Mouse (Mus musculus) gastrocnemius, postnatal 10 days (tissue): ENCODE results near the gene Gm38392. TPM values are rescaled to one million over a fixed set of nuclear protein-coding genes. Genes with fewer than 3 reads are reported as not detected.
"Not testable (repeated sequence)": the region's sequence is repeated elsewhere in the genome, so short reads cannot be mapped to it uniquely, and the experiment has no call there.

Source experiments
- DNase-seq: peaks from one replicate; pipeline ENCODE4 v3.0.0; 2021; ENCODE audit warnings: mixed read lengths
- total RNA-seq, 2 experiments: library from RNA; stranded (reverse); gene quantifications; 2 replicates each; pipeline ENCODE4 v1.2.3; 2021

Gm38392 gene
- total RNA-seq, 2 experiments from 2014 or later: 0.47 to 0.72 TPM

- no peak for DNase-seq
These were observed 10.4 kb downstream of the Gm38392 start for GRCm38 (mm10) chr3:88276529-88277143.

GRCm38 (mm10) chr3:88276121-88276520 lies 10.9 kb downstream of the Gm38392 start:
- DNase-seq: no peak

- DNase-seq: no peak
These were observed 13.0 kb downstream of the Gm38392 start for GRCm38 (mm10) chr3:88274002-88274401.

GRCm38 (mm10) chr3:88271859-88272258 lies 15.2 kb downstream of the Gm38392 start:
- DNase-seq: no peak

GRCm38 (mm10) chr3:88271298-88271697 lies 15.7 kb downstream of the Gm38392 start:
- DNase-seq: not testable (repeated sequence)

GRCm38 (mm10) chr3:88268991-88269390 lies 18.0 kb downstream of the Gm38392 start:
- no peak for DNase-seq

GRCm38 (mm10) chr3:88268014-88268413 lies 19.0 kb downstream of the Gm38392 start:
- DNase-seq: not testable (repeated sequence)

GRCm38 (mm10) chr3:88262346-88262745 lies 24.7 kb downstream of the Gm38392 start:
- DNase-seq: no peak

- DNase-seq: no peak
These were observed 30.6 kb downstream of the Gm38392 start for GRCm38 (mm10) chr3:88256382-88256781.

GRCm38 (mm10) chr3:88255950-88256349 lies 31.1 kb downstream of the Gm38392 start:
- no peak for DNase-seq

GRCm38 (mm10) chr3:88254268-88254926 lies 32.6 kb downstream of the Gm38392 start, which contains the start of gene Rhbg:
Rhbg (minus strand) TSS chr3:88254709.
- no peak for DNase-seq

GRCm38 (mm10) chr3:88252739-88253138 lies 34.3 kb downstream of the Gm38392 start:
- no peak for DNase-seq

GRCm38 (mm10) chr3:88248406-88248805 lies 38.6 kb downstream of the Gm38392 start:
- no peak for DNase-seq

GRCm38 (mm10) chr3:88247666-88248065 lies 39.3 kb downstream of the Gm38392 start:
- no peak for DNase-seq

- DNase-seq: peak; percentile 83
These were observed 41.2 kb downstream of the Gm38392 start for GRCm38 (mm10) chr3:88245811-88246210.

GRCm38 (mm10) chr3:88244071-88244470 lies 42.9 kb downstream of the Gm38392 start:
- peak; percentile 51 for DNase-seq

GRCm38 (mm10) chr3:88242531-88242930 lies 44.5 kb downstream of the Gm38392 start:
- DNase-seq: peak; percentile 75

GRCm38 (mm10) chr3:88241045-88241786 lies 45.8 kb downstream of the Gm38392 start:
- no peak for DNase-seq

- no peak for DNase-seq
These were observed 47.6 kb downstream of the Gm38392 start for GRCm38 (mm10) chr3:88239446-88239845.

- no peak for DNase-seq
These were observed 48.1 kb downstream of the Gm38392 start for GRCm38 (mm10) chr3:88238866-88239391.

GRCm38 (mm10) chr3:88237556-88238194 lies 49.3 kb downstream of the Gm38392 start:
- no peak for DNase-seq

- no peak for DNase-seq
These were observed 49.9 kb downstream of the Gm38392 start for GRCm38 (mm10) chr3:88237161-88237555.
